Mouse (Mus musculus) heart, postnatal 14 days (tissue): ENCODE results near the gene Tbc1d8. TPM values are rescaled to one million over a fixed set of nuclear protein-coding genes. Genes with fewer than 3 reads are reported as not detected.
A peak's percentile ranks its signal among the peaks of the same experiment; 100 is the strongest.

ENCODE experiments used
- DNase-seq, 2 experiments: peaks; one replicate each; pipeline ENCODE4 v3.0.0; 2021 to 2022
- intact Hi-C: fragments of 180-260 bp; cut with DNase I; formaldehyde crosslinking; loops from one replicate; pipeline ENCODE4 v1.15.1; 2025
- long read RNA-seq, 2 experiments: library from polyadenylated mRNA; stranded (forward); transcript quantifications; one replicate each; pipeline ENCODE4 v2.0.0; 2021
- total RNA-seq, 2 experiments: library from RNA; stranded (reverse); gene quantifications; 2 replicates each; pipeline ENCODE4 v1.2.3; 2021

Gene Tbc1d8
- total RNA-seq = 1 to 10 TPM; 6.6 to 7.6 TPM
- long read RNA-seq, experiment 1, full-length matches to known transcripts = 5 of 12 reads
- long read RNA-seq, experiment 1, partial matches to known transcripts = 1 of 12 reads
- long read RNA-seq, experiment 1, other reads (novel, unspliced or antisense) = 6 of 12 reads
- long read RNA-seq, experiment 2, full-length matches to known transcripts = 1 of 11 reads
- long read RNA-seq, experiment 2, partial matches to known transcripts = 4 of 11 reads
- long read RNA-seq, experiment 2, other reads (novel, unspliced or antisense) = 6 of 11 reads

- intact Hi-C loops = loop anchor here (5.0 kb wide), 2 partner anchors 44 to 86 kb away; no protein-coding TSS in a partner anchor
- DNase-seq = peak; percentile 93 to 94
Observed at GRCm38 (mm10) chr1:39478057-39478895, at the start of gene Tbc1d8. Gene Tbc1d8, minus strand, starts transcription at chr1:39478755.

DNA sequence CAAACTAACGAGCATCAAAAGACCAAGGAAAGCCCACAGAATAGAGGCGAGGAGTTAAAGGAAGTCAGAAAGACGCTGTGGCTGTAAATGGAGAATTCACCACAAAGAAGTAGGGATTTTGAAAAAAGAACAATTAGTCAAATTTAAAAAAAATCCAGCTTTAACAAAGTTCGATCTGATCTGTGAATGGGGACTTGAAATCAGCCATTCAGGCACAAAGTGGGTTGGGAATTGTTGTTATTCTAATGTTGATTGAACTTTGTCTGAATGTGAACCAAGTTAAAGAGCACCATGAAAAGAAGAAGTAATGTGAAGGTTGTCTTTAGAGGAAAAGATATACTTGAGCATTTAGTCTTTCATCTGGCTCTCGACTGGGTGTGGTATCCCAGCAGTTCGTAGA, 49.8 kb upstream of the Tbc1d8 start:
- DNase-seq = no peak

DNA sequence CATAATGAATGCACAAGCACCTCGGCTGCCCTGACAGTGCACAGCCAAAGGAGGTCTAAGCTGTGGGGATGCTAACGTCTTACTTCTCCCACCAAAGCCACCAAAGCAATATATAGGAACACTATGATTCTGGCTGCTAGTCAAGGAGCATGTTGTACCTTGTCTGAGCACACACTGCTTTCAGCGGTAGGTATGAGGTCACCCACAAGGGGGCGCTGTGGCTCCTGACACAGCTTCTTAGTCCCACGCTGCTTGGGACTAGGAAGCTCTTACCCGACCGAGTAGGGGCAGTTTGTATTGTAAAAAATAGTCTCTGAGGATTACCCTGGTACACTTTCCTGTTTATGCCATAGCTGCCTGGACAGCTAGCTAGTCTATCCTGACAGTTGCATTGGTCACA, 48.9 kb upstream of the Tbc1d8 start:
- intact Hi-C loops = no loop called here
- peak; percentile 75 to 87 for DNase-seq

More for the DNA sequence above, 49.8 kb upstream of the Tbc1d8 start:
- intact Hi-C loops = no loop called here

- intact Hi-C loops = no loop called here
- peak in 1 of 2 experiments; percentile 40 for DNase-seq
Observed at GRCm38 (mm10) chr1:39526371-39527167, 48.0 kb upstream of the Tbc1d8 start.

DNA sequence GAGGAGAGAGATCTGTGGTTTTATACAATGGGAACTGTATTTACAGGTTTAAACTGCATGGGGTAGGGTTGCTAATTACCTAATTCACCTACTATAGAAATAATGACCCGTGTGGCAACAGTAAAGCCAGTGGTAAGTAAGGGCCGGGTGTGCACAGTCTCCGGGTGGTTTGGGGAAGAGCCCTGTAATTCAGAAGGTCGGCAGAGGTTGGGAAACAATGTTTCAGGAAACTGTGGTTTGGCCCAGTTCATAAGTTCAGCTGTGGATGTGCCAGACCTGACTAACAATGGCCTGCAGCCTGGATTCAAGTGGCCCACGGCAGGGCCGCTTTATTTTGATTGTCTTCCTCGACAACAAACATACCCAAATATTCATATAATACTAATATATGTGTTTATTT, 47.2 kb upstream of the Tbc1d8 start:
- intact Hi-C loops = no loop called here
- DNase-seq = no peak

GRCm38 (mm10) chr1:39522519-39522918, 44.0 kb upstream of the Tbc1d8 start:
- intact Hi-C loops = loop anchor here (1.0 to 5.0 kb wide), 2 partner anchors 45 to 130 kb away; partner anchors contain the start of gene Tbc1d8
- peak in 1 of 2 experiments; percentile 53 for DNase-seq

GRCm38 (mm10) chr1:39521326-39521725, 42.8 kb upstream of the Tbc1d8 start:
- intact Hi-C loops = loop anchor here (5.0 kb wide), 1 partner anchor 44 kb away; the partner anchor contains the start of gene Tbc1d8
- DNase-seq = no peak

- no peak for DNase-seq
- intact Hi-C loops = no loop called here
Observed at GRCm38 (mm10) chr1:39515303-39515991, 36.9 kb upstream of the Tbc1d8 start.

DNA sequence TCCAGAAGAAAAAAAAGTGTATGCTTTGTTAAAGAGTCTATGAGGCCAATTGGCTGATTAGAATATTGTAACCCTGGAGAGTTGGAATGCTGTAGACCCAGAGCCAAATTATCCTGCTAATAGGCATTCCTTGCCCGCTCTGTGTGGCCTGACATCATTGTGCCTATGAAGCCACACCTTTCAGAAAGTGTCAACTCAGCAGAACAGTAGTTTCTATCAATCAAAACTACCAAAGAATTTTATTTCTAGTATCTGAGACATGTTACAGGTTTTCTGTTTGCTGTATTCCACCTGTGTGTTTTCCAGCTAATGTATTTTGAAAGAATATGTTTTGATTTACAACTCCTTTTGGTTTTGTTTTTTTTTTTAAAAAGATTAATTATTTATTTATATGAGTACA, 33.6 kb upstream of the Tbc1d8 start:
- no peak for DNase-seq
- intact Hi-C loops = no loop called here

- DNase-seq = no peak
- intact Hi-C loops = no loop called here
Observed at GRCm38 (mm10) chr1:39511775-39512174, 33.2 kb upstream of the Tbc1d8 start.

GRCm38 (mm10) chr1:39505600-39505999, 27.0 kb upstream of the Tbc1d8 start:
- intact Hi-C loops = no loop called here
- no peak for DNase-seq

DNA sequence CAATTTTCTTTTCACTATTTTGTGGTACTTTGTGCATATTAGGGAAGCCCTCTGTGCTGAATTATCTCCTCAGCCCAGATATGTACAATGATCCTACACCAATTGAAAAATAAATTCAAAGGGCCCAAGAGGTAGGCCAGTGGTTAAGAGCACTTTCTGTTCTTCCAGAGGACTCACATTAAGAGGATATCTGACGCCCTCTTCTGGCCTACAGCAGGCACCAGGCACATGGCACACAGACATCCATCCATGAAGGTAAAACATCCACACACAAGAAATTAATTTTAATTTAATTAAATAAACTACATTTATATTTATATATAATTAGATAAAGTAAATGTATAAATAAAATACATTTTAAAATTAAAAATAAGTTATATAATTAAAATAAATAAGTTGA, 25.7 kb upstream of the Tbc1d8 start:
- intact Hi-C loops = loop anchor here (5.0 kb wide), 1 partner anchor 112 kb away; no protein-coding TSS in a partner anchor
- peak in 1 of 2 experiments; percentile 32 for DNase-seq

- peak in 1 of 2 experiments; percentile 8 for DNase-seq
- intact Hi-C loops = loop anchor here (5.0 kb wide), 1 partner anchor 111 kb away; no protein-coding TSS in a partner anchor
Observed at GRCm38 (mm10) chr1:39502817-39503633, 24.5 kb upstream of the Tbc1d8 start.

DNA sequence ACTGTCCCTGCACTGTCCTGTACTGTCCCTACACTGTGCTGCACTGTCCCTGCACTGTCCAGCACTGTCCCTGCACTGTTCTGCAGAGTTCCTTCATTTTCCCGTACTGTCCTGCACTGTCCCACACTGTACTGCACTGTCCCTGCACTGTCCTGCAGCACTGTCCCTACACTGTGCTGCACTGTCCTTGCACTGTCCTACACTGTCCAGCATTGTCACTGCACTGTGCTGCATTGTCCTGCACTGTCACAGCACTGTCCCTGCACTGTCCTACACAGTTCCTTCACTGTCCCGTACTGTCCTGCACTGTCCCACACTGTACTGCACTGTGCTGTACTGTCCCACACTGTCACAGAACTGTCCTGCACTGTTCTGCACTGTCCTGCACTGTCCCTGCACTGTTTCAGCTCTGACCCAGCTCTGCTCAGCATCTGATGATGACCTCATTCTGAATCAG, 21.0 kb upstream of the Tbc1d8 start:
- intact Hi-C loops = no loop called here
- DNase-seq = no peak

DNA sequence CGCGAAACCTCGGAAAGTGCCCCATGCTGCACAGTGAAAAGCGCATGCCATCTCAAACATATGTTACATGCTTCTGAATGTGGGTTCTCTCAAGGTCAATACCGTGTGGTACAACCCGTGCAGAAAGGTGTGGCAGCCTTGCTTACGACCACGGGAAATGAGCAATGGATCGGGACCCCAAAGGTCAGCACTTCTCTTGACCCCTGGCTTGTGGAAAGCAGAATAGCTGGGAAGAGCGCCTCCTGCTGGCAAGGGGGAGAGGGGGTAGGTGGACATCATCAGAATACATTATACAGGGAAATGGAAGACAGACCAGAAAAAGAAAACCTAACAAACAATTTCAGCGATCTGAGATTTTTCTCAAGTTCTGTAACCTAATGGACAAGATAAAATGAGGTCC, 19.2 kb upstream of the Tbc1d8 start:
- intact Hi-C loops = no loop called here
- DNase-seq = no peak

DNA sequence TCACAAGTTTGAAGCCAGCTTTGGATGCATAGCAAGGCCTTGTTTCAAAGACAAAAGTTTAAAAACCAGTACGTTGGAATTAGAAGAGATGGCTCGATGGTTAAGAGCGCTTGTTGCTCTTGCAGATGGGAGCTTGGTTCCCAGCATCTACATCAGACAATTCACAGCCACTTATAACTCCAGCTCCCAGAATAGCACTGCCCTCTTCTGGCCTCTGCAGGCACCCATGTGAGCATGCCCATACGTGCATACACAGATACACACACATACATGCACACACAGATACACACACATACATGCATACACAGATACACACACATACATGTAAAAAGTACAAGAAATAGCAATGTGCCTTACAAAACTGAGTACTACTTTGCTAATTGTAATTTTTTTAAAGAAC, 18.4 kb upstream of the Tbc1d8 start:
- no peak for DNase-seq
- intact Hi-C loops = no loop called here

DNA sequence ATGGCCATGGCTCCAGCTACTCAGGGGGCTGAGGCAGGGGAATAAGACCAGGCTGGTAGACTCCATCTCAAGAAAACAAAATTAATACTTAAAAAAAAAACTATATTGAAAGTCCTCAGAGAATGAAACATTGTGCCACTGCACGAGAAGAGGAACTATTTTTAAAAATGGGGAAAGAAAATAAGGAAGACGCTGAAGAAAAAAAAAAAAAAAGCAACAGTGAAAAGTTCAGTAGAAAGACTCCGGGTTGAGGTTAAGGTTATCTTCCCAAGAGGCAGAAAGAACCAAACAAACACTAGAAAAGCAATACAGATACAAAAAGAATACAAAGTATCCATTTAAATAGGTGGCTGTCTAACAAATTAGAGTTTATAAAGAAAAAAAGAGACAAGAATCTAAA, 15.1 kb upstream of the Tbc1d8 start:
- intact Hi-C loops = loop anchor here (5.0 kb wide), 1 partner anchor 76 kb away; no protein-coding TSS in a partner anchor
- no peak for DNase-seq

DNA sequence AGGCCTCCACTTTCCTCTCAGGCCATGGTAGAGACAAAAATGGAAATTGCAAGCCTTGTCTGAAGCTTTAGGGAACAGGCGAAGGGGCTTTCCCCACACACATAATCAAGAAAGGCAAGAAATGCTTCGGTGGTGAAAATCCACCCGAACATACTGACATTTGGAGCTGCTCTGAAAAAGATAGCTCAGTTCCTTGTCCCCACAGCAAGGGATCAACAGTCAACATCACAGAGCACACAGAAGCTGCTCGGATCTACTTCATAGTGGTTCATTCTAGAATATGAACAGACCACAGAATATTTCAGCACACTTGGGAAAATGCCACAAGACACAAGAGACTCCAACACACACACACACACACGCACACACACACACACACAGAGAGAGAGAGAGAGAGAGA, 14.6 kb upstream of the Tbc1d8 start:
- no peak for DNase-seq
- intact Hi-C loops = loop anchor here (5.0 kb wide), 1 partner anchor 76 kb away; no protein-coding TSS in a partner anchor

GRCm38 (mm10) chr1:39487370-39487769, 8.8 kb upstream of the Tbc1d8 start:
- DNase-seq = no peak
- intact Hi-C loops = no loop called here
